Mouse (Mus musculus) ES-Bruce4 (cell line): ENCODE results near the gene Fus.

ENCODE experiments used
- CTCF ChIP-seq: IDR thresholded peaks from one replicate; pipeline ENCODE4 v1.8.1; 2011; ENCODE audit warnings: low read depth, low read length
- EP300 ChIP-seq: IDR thresholded peaks from 2 replicates; pipeline ENCODE4 v1.6.1; 2011; ENCODE audit warnings: low read depth, low read length; ENCODE audit not compliant: insufficient read depth
- POLR2A ChIP-seq: IDR thresholded peaks from one replicate; pipeline ENCODE4 v1.8.1; 2011; ENCODE audit warnings: low read length; ENCODE audit not compliant: insufficient read depth

DNA sequence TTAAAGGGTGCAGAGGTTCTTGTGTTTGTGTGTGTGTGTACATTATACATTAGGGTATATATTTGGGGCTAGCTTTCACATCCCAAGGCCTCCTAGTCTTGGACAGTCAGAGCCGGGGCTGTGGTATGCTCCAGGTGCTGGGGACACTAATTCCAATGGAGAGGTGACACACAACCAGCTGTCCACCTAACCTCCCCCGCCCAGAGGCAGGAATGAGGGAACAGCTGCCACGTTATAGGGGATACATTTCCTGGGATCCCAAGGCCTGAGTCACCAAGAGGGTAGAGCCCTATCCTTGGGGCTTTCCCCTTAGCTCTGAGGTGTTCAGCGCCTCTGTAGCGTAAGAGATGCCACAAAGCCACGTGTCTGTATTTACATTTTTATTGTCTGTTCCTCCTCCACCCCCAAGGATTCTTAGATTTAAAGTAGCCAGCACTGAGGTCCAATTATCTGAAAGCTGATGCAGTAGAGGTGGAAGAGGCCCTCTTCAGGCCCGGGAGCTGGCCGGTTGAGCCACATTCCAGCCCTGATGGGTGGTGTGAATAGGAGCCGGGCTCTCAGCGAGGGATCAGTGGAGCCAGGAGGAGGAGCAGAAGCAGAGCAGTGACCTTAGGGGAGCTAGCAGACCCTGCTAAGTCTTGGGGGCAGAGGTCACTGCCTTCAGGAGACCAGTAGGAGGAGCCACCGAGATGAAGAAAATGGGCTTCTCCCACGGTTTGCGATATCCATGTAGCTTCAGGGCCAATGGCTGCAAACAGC lies 34.8 kb upstream of the Fus start:
- peak; percentile 9 for TF ChIP-seq POLR2A
- peak; percentile 56 for TF ChIP-seq CTCF
- peak; percentile 84 for TF ChIP-seq EP300
